Mouse (Mus musculus) kidney, adult 2 months (tissue): ENCODE data around the gene BC004004.

Experiments
- CTCF ChIP-seq: fragments of 200-500 bp; conservative IDR thresholded peaks from 2 replicates; pipeline ENCODE4 v1.5.1; 2011; ENCODE audit warnings: low read depth, mild to moderate bottlenecking, control low read depth, low read length, moderate library complexity, mixed read lengths; ENCODE audit not compliant: insufficient read depth, insufficient read length
- POLR2A ChIP-seq: fragments of 200-500 bp; IDR thresholded peaks from one replicate; pipeline ENCODE4 v1.6.1; 2011; ENCODE audit warnings: low read depth, low read length, control low read depth

- TF ChIP-seq POLR2A (no peak), CTCF (no peak)
These were observed 11.5 kb upstream of the BC004004 start for GRCm38 (mm10) chr17:29257001-29257511.
